Mouse (Mus musculus) megakaryocyte, adult 5-6 weeks (primary cell): ENCODE data around the gene Minpp1. TPM values are rescaled to one million over a fixed set of nuclear protein-coding genes. Genes with fewer than 3 reads are reported as not detected.

ENCODE experiments used
- ATAC-seq: 2 replicates; pipeline ENCODE4 v1.8.0; 2016; ENCODE audit warnings: mild to moderate bottlenecking, inconsistent platforms; ENCODE audit not compliant: poor library complexity, severe bottlenecking
- total RNA-seq, 2 experiments: library from RNA; stranded (forward) in 1 of 2; stranded (reverse) in 1 of 2; fragments of 153-499, 151-499 nt in 1 of 2; fragments of 221-1000, 200-1000 nt in 1 of 2; gene quantifications; 2 replicates each; pipeline versions ENCODE4 v1.2.3 to v1.2.4; 2015 to 2017

Gene Minpp1
- total RNA-seq, 2 experiments from 2014 or later: 27.5 to 28.2 TPM

GRCm38 (mm10) chr19:32523769-32524515 lies 38.4 kb downstream of the Minpp1 start:
- ATAC-seq: peak; percentile 98

- no peak for ATAC-seq
These were observed 38.9 kb downstream of the Minpp1 start for GRCm38 (mm10) chr19:32524516-32524860.

GRCm38 (mm10) chr19:32527139-32527538 lies 41.6 kb downstream of the Minpp1 start:
- ATAC-seq: no peak

GRCm38 (mm10) chr19:32528723-32529122 lies 43.2 kb downstream of the Minpp1 start:
- ATAC-seq: no peak

- ATAC-seq: no peak
These were observed 43.8 kb downstream of the Minpp1 start for GRCm38 (mm10) chr19:32529252-32529942.

GRCm38 (mm10) chr19:32530296-32530695 lies 44.7 kb downstream of the Minpp1 start:
- ATAC-seq: no peak

GRCm38 (mm10) chr19:32532331-32532730 lies 46.8 kb downstream of the Minpp1 start:
- no peak for ATAC-seq

- ATAC-seq: peak; percentile 56; the same call in 1 of the 2 replicates
These were observed 47.4 kb downstream of the Minpp1 start for GRCm38 (mm10) chr19:32532737-32533505.

- no peak for ATAC-seq
These were observed 49.3 kb downstream of the Minpp1 start for GRCm38 (mm10) chr19:32534887-32535286.

GRCm38 (mm10) chr19:32542784-32543490 lies 57.4 kb downstream of the Minpp1 start:
- no peak for ATAC-seq

- no peak for ATAC-seq
These were observed 61.8 kb downstream of the Minpp1 start for GRCm38 (mm10) chr19:32547396-32547795.

- no peak for ATAC-seq
These were observed 62.6 kb downstream of the Minpp1 start for GRCm38 (mm10) chr19:32548202-32548601.

- no peak for ATAC-seq
These were observed 64.9 kb downstream of the Minpp1 start for GRCm38 (mm10) chr19:32550446-32550845.

GRCm38 (mm10) chr19:32551442-32551841 lies 65.9 kb downstream of the Minpp1 start:
- ATAC-seq: no peak

GRCm38 (mm10) chr19:32552106-32552505 lies 66.5 kb downstream of the Minpp1 start:
- ATAC-seq: no peak

- peak; percentile 70 for ATAC-seq
These were observed 67.7 kb downstream of the Minpp1 start for GRCm38 (mm10) chr19:32553310-32553709.

- no peak for ATAC-seq
These were observed 69.7 kb downstream of the Minpp1 start for GRCm38 (mm10) chr19:32555257-32555656.
